Mouse (Mus musculus): ENCODE data around the gene Ddx58.

GRCm38 (mm10) chr4:40254385-40255103 is 14.9 kb upstream of the Ddx58 start:
- TF ChIP-seq EP300 (IDR thresholded peaks at IDR 0.05; ENCODE audit: low read depth), result no peak
- no peak for TF ChIP-seq CTCF (IDR thresholded peaks at IDR 0.05; ENCODE audit: low read depth)
